Mouse (Mus musculus) limb, embryonic 12.5 days (tissue): ENCODE data around the gene Cdh18. TPM values are rescaled to one million over a fixed set of nuclear protein-coding genes. Genes with fewer than 3 reads are reported as not detected.

Source experiments
- ATAC-seq: fragments of 200-750 bp; cut with Nextera tagmentation; 2 replicates; pipeline ENCODE4 v1.8.0; 2017; ENCODE audit warnings: low read depth, moderate TSS enrichment; ENCODE audit not compliant: insufficient number of reproducible peaks, insufficient read depth, low FRiP score, low TSS enrichment
- H3K27ac ChIP-seq: fragments of 300-500 bp; sonication (generic); 2 replicates; pipeline ENCODE4 v1.5.1; 2016; ENCODE audit warnings: mild to moderate bottlenecking, moderate library complexity
- H3K27me3 ChIP-seq: fragments of 300-500 bp; sonication (generic); 2 replicates; pipeline ENCODE4 v1.6.1; 2016; ENCODE audit warnings: mild to moderate bottlenecking, moderate library complexity
- H3K36me3 ChIP-seq: fragments of 300-500 bp; sonication (generic); 2 replicates; pipeline ENCODE4 v1.6.1; 2016; ENCODE audit warnings: mild to moderate bottlenecking, moderate library complexity
- H3K4me1 ChIP-seq: fragments of 300-500 bp; sonication (generic); replicated peaks from 2 replicates; pipeline ENCODE4 v1.6.1; 2016
- H3K4me2 ChIP-seq: fragments of 300-500 bp; sonication (generic); 2 replicates; pipeline ENCODE4 v1.6.1; 2016; ENCODE audit warnings: mild to moderate bottlenecking, moderate library complexity
- H3K4me3 ChIP-seq: fragments of 300-500 bp; sonication (generic); replicated peaks from 2 replicates; pipeline ENCODE4 v1.5.1; 2016; ENCODE audit warnings: mild to moderate bottlenecking
- H3K9ac ChIP-seq: fragments of 300-500 bp; sonication (generic); replicated peaks from 2 replicates; pipeline ENCODE4 v1.6.1; 2016; ENCODE audit warnings: mild to moderate bottlenecking, moderate library complexity
- H3K9me3 ChIP-seq: fragments of 300-500 bp; sonication (generic); 2 replicates; pipeline ENCODE4 v1.6.1; 2016; ENCODE audit warnings: mild to moderate bottlenecking, moderate library complexity
- WGBS: fragments of 180-500 bp; shearing (Covaris S2); methylation state at CpG from one replicate; pipeline ENCODE4 v1.1.7; 2016; 5-methylcytosine and 5-hydroxymethylcytosine counted together
- polyA plus RNA-seq: library from polyadenylated mRNA; unstranded; fragments of >200 nt; fragmentation: Nextera tagmentation; extraction: Ambion mirVana; gene quantifications from 2 replicates; pipeline ENCODE4 v1.2.1, GENCODE M21; 2016

Cdh18 gene
- polyA plus RNA-seq, 1 experiment from 2014 or later, result 0.24 TPM

- WGBS, result 73% methylated on average over 7 of the region's 7 CpGs
- ATAC-seq, result no peak
- Histone ChIP-seq H3K4me3 (no peak overlapping the region), H3K27me3 (no peaks in the 10 kb centered on the region), H3K27ac (no peak overlapping the region), H3K9me3 (no peaks in the 10 kb centered on the region), H3K4me1 (no peaks in the 10 kb centered on the region), H3K4me2 (no peak overlapping the region), H3K36me3 (no peaks in the 10 kb centered on the region), H3K9ac (no peak overlapping the region)
These were observed 922.0 kb downstream of the Cdh18 start for GRCm38 (mm10) chr15:23470527-23471475.

- no peak overlapping the region for H3K4me2 ChIP-seq
- no peak overlapping the region for H3K9ac ChIP-seq
- no peaks in the 10 kb centered on the region for H3K4me1 ChIP-seq
- no peaks in the 10 kb centered on the region for H3K36me3 ChIP-seq
- H3K27ac ChIP-seq, result no peak overlapping the region
- no peaks in the 10 kb centered on the region for H3K9me3 ChIP-seq
- H3K4me3 ChIP-seq, result no peak overlapping the region
- no peaks in the 10 kb centered on the region for H3K27me3 ChIP-seq
- ATAC-seq, result no peak
- 58% methylated on average over 1 of the region's 1 CpGs for WGBS
These were observed 937.5 kb downstream of the Cdh18 start for GRCm38 (mm10) chr15:23486306-23486705.

- H3K27ac ChIP-seq, result no peak overlapping the region
- H3K9ac ChIP-seq, result no peak overlapping the region
- no peaks in the 10 kb centered on the region for H3K9me3 ChIP-seq
- H3K27me3 ChIP-seq, result no peaks in the 10 kb centered on the region
- H3K4me1 ChIP-seq, result no peaks in the 10 kb centered on the region
- ATAC-seq, result no peak
- WGBS, result 81% methylated on average over 4 of the region's 4 CpGs
- no peak overlapping the region for H3K4me3 ChIP-seq
- H3K36me3 ChIP-seq, result no peaks in the 10 kb centered on the region
- no peak overlapping the region for H3K4me2 ChIP-seq
These were observed 957.7 kb downstream of the Cdh18 start for GRCm38 (mm10) chr15:23506480-23506879.

GRCm38 (mm10) chr15:23509694-23510093, 960.9 kb downstream of the Cdh18 start:
- no peaks in the 10 kb centered on the region for H3K36me3 ChIP-seq
- 58% methylated on average over 2 of the region's 2 CpGs for WGBS
- no peaks in the 10 kb centered on the region for H3K4me1 ChIP-seq
- H3K4me3 ChIP-seq, result no peak overlapping the region
- no peak for ATAC-seq
- H3K9me3 ChIP-seq, result no peaks in the 10 kb centered on the region
- H3K4me2 ChIP-seq, result no peak overlapping the region
- no peak overlapping the region for H3K27ac ChIP-seq
- no peak overlapping the region for H3K9ac ChIP-seq
- no peaks in the 10 kb centered on the region for H3K27me3 ChIP-seq

- no peaks in the 10 kb centered on the region for H3K27me3 ChIP-seq
- no peaks in the 10 kb centered on the region for H3K36me3 ChIP-seq
- H3K9ac ChIP-seq, result no peak overlapping the region
- 93% methylated on average over 3 of the region's 3 CpGs for WGBS
- no peak overlapping the region for H3K4me2 ChIP-seq
- H3K9me3 ChIP-seq, result no peaks in the 10 kb centered on the region
- H3K27ac ChIP-seq, result no peak overlapping the region
- ATAC-seq, result no peak
- H3K4me3 ChIP-seq, result no peak overlapping the region
- no peaks in the 10 kb centered on the region for H3K4me1 ChIP-seq
These were observed 967.0 kb downstream of the Cdh18 start for GRCm38 (mm10) chr15:23515786-23516185.

- Histone ChIP-seq H3K27me3 (no peaks in the 10 kb centered on the region), H3K36me3 (no peaks in the 10 kb centered on the region), H3K4me3 (no peak overlapping the region), H3K4me1 (no peaks in the 10 kb centered on the region), H3K4me2 (no peak overlapping the region), H3K27ac (no peak overlapping the region), H3K9ac (no peak overlapping the region), H3K9me3 (no peaks in the 10 kb centered on the region)
- ATAC-seq, result no peak
- 81% methylated on average over 2 of the region's 2 CpGs for WGBS
These were observed 969.3 kb downstream of the Cdh18 start for GRCm38 (mm10) chr15:23518079-23518478.
